Mouse (Mus musculus) cerebellum, postnatal 36 days (tissue): ENCODE results near the gene Rex2.
"Not testable (repeated sequence)": the region's sequence is repeated elsewhere in the genome, so short reads cannot be mapped to it uniquely, and the experiment has no call there.

Experiments used
- DNase-seq, 2 experiments: peaks; one replicate each; pipeline ENCODE4 v3.0.0; 2021 to 2022; ENCODE audit warnings: mixed read lengths in 2 of 2

Rex2 gene

DNA sequence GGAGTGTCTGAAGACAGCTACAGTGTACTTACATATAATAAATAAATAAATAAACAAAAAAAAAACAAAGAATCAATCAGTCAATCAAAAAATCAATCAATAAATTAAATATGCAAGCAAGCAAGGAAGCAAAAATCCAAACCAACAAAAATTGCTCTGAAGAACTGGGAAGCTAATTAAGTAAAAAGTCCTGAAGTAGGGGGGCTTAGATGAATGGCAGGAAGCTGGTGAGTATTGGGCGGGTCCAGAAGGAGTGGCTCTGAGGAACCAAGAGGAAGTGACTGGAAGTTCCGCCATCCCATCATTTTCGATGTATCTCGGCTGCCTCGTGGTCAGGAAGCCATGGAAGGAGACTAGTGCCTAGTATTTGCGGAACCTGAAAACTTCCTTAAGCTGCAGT, at the start of gene Rex2:
Gene Rex2 (plus strand): TSS at position 301 of the 400 bp plus-strand sequence.
- DNase-seq, result not testable (repeated sequence)

- DNase-seq, result not testable (repeated sequence)
These were observed 45.1 kb upstream of the Rex2 start for GRCm38 (mm10) chr4:146976581-146976980.

DNA sequence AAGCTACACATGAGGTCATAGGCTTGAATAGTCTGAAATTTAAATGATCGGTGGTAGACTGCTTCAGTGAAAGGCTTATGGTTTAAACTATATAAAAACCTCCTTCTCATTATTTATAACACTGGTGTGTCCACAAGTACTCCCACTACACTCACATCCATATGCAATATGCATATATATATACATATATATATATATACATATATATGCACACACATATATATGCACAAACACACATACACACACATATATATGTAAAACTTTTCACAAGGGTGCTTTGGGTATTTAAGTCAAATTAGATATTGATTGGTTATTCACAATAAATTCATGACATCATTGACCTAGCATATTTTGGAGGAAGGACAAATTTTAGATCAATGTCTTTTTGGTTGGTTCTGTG, 3.2 kb upstream of the Rex2 start:
- DNase-seq, result not testable (repeated sequence)

DNA sequence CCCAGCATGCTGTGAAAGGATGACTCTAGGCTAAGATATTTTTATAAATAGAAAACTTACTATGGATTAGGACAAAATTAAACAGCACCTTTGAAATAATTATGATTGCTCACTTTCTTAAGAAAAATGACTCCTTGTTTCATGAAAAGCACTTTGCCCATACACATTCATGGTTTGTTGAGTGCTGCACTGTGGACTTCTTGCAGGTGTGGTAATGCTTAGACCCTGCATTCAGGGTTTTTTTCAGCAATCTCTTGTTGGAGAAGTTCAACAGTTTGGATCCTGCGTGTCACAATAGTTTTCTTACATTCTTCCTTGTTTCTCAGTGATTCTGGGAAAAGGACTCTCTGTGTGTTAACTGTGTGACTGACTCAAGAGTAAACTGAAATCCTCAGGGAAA, 4.7 kb downstream of the Rex2 start:
- not testable (repeated sequence) for DNase-seq

- DNase-seq, result not testable (repeated sequence)
These were observed 9.8 kb downstream of the Rex2 start for GRCm38 (mm10) chr4:147031308-147032036.

DNA sequence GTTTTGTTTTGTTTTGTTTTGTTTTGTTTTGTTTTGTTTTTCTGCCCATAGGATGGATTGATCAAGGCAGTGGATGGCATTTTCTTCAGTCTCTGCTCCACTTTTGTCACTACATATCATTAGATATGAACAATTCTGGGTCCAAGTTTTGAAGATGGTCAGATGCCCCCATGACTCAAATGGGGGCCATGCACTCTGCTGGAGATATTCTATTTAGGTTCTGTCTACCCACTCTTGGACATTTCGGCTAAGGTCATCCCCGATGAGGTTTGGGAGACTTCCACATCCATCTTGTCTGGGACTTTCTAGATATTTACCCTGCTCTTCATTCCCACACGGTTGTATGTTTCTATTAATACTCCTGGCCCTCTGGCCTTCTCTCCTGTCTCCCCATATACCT, 42.1 kb downstream of the Rex2 start:
- DNase-seq, result not testable (repeated sequence)

DNA sequence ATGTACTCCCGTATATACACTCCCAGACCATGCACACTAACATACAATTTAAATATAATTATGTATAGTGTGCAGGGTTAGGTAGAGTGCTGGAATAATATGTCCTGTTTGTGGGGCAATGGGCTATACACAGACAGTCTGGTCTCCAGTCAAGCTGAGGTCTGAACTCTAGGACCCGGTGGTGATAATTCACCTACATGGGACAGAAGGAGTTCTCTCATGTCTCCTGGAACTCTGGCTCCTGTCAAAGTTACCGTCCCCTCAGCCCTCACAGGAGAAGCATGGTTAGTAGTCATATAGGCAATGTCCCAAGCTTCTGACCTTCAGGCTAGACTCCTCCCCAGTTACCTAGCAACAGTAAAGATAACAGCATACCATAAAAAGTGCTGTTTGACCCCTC, 44.2 kb downstream of the Rex2 start:
- not testable (repeated sequence) for DNase-seq

GRCm38 (mm10) chr4:147066380-147066779, 44.7 kb downstream of the Rex2 start:
- DNase-seq, result not testable (repeated sequence)

- DNase-seq, result not testable (repeated sequence)
These were observed 74.0 kb downstream of the Rex2 start for GRCm38 (mm10) chr4:147095641-147096040.

DNA sequence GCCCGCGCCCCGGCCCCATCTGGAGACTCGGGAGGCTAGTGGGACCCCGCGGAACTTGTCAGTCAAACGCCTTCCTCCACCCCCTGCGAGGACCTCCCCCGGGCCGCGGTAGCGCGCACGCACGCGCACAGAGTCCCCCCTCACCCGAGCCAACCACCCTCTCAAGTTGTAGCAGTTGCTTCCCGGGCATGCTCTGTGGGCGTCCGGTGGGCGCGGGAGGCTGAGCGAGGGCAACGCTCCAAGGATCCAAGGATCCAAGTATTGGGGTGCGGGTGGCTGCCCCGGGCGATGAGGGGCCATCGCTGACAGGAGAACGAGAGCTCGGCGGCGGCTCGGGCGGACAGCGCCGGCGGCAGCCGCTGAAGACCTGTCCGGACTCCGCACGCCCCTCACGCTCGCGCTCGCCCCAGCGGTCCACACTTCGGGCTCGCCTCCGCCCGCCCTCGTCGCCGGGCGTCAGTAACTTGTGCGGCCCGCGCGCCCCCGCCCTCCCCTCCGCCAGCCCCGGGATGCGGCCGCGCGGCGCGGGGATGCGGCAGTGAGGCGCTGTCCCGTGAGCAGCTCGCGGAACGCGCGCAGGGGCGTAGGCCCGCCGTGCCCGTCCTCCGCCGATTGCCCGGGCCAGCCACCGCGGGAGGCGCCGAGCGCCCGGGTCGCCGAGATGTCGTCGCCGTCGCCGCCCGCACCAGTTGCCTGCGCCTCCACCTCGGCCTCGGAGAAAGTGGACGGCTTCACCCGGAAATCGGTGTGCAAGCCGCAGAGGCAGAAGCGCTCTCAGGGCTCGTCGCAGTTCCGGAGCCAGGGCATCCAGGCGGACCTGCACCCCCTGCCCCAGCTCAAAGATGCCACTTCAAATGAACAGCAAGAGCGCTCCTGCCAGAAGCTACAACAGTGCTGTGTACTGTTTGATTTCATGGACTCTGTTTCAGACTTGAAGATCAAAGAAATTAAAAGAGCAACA, 80.3 kb downstream of the Rex2 start:
- DNase-seq, result not testable (repeated sequence)

- DNase-seq, result not testable (repeated sequence)
These were observed 82.2 kb downstream of the Rex2 start for GRCm38 (mm10) chr4:147103814-147104213.
